Mouse (Mus musculus) cerebellum, adult 2 months (tissue): ENCODE results near the gene Rbm38. TPM values are rescaled to one million over a fixed set of nuclear protein-coding genes. Genes with fewer than 3 reads are reported as not detected.

Experiments used
- DNase-seq, 2 experiments: peaks; one replicate each; pipeline ENCODE4 v3.0.0; 2021
- H3K27ac ChIP-seq: fragments of 200-500 bp; 2 replicates; pipeline ENCODE4 v1.5.1; 2012; ENCODE audit warnings: low read length, control low read depth, inconsistent platforms; ENCODE audit not compliant: insufficient read depth
- H3K27me3 ChIP-seq: fragments of 200-500 bp; 2 replicates; pipeline ENCODE4 v1.6.1; 2012; ENCODE audit warnings: inconsistent platforms, mild to moderate bottlenecking, low read length, moderate library complexity; ENCODE audit not compliant: control insufficient read depth, insufficient read depth
- H3K4me1 ChIP-seq: fragments of 200-500 bp; 2 replicates; pipeline ENCODE4 v1.6.1; 2011; ENCODE audit warnings: low read length; ENCODE audit not compliant: control insufficient read depth, insufficient read depth
- H3K4me3 ChIP-seq: fragments of 200-500 bp; replicated peaks from 2 replicates; pipeline ENCODE3; 2011; ENCODE audit warnings: mild to moderate bottlenecking, low read depth, low read length, control low read depth; ENCODE audit not compliant: insufficient read depth
- CTCF ChIP-seq: fragments of 200-500 bp; IDR thresholded peaks from 2 replicates; pipeline ENCODE4 v1.5.1; 2011; ENCODE audit warnings: low read depth, mild to moderate bottlenecking, control low read depth, low read length, moderate library complexity, borderline replicate concordance; ENCODE audit not compliant: insufficient read depth
- POLR2A ChIP-seq: fragments of 200-500 bp; IDR thresholded peaks from 2 replicates; pipeline ENCODE4 v1.6.1; 2011; ENCODE audit warnings: low read length, control low read depth, borderline replicate concordance; ENCODE audit not compliant: insufficient read depth
- WGBS: fragments of 180-500 bp; shearing (Covaris S2); methylation state at CpG from one replicate; pipeline ENCODE4 v1.1.7; 2018; 5-methylcytosine and 5-hydroxymethylcytosine counted together
- polyA plus RNA-seq: library from polyadenylated mRNA; depleted of rRNA; stranded (reverse); fragments of >200 nt; gene quantifications from 2 replicates; pipeline ENCODE4 v1.2.3, GENCODE M21; 2012

The Rbm38 gene
- polyA plus RNA-seq, 1 experiment: 9.0 TPM

DNA sequence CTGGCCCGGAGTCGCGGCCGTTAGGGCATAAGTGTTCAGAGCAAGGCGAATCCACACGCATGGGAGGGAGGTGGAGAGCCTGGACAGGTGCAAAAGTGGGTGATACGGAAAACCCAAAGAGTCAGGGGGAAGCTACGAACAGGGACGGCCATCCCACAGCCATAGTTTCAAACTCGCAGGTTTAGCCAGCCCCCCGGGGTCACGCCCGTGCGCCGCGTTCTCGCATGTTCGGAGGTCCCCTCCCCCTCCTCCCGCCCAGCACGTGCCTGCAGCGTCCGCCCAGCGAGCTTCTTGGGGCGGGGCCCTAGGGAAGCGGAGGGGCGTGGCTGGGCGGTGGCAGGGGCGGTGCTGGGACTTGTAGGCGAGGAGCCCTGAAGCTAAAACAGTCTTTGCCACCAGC, 508 bp upstream of the Rbm38 start:
- TF ChIP-seq CTCF: no peak
- TF ChIP-seq POLR2A: no peak
- Histone ChIP-seq H3K27me3 (no peaks in the 10 kb centered on the region), H3K4me3 (peak overlapping the region; percentile 53), H3K27ac (no peak overlapping the region), H3K4me1 (peaks cover 1% of the 10 kb centered on the region)
- peak; percentile 81 to 83 for DNase-seq
- WGBS: under 1% methylated on average over 29 of the region's 29 CpGs

DNA sequence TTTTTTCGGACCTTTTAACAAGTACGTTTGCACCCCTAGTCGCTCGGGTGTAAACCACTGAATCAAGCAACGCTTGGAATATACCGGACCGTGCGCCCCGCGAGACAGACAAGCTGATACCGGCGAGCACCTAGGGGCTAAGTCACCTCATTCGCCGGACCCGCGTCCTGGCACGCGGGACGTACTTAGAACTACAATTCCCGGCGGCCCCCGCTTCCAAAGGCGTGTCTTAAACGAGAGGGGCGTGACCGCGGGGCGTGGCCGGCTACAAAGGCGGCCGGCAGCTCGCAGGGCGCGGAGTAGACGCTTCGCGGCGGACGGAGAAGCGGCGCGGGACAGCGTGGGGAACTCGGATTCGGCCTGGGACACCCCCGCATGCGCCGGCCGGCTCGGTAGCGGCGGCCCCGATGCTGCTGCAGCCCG, 1.3 kb downstream of the Rbm38 start:
- TF ChIP-seq POLR2A: peak; percentile 87
- TF ChIP-seq CTCF: no peak
- H3K27ac ChIP-seq: no peak overlapping the region
- H3K4me3 ChIP-seq: peak overlapping the region; percentile 83
- no peaks in the 10 kb centered on the region for H3K27me3 ChIP-seq
- WGBS: under 1% methylated on average over 54 of the region's 54 CpGs
- peaks cover 14% of the 10 kb centered on the region for H3K4me1 ChIP-seq
- DNase-seq: peak; percentile 91 to 94

DNA sequence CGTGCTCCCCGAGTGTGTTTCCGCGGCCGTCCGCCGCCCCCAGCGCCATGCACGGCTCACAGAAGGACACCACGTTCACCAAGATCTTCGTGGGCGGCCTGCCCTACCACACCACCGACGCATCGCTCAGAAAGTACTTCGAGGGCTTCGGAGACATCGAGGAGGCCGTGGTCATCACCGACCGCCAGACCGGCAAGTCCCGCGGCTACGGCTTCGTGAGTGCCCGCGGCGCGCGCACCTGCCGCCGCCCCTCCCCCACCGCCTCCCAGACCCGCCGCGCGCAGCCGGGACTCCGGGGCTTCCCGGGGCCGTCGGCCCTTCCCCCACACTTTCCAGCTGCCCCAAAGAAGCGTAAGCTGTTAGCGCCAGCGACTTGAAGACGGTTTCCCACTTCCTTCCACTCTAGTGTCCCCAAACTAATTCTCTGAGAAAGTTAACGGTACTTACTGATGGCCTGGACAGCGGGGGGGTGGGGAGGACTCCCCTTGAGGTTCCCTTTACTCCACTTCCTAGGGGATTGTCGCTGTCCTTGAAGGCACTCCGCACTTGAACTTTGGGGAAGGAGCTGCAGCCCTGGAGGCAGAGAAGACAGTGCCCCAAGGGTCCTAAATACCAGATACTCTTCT, 1.9 kb downstream of the Rbm38 start:
- no peak for DNase-seq
- TF ChIP-seq POLR2A: no peak
- no peak for TF ChIP-seq CTCF

DNA sequence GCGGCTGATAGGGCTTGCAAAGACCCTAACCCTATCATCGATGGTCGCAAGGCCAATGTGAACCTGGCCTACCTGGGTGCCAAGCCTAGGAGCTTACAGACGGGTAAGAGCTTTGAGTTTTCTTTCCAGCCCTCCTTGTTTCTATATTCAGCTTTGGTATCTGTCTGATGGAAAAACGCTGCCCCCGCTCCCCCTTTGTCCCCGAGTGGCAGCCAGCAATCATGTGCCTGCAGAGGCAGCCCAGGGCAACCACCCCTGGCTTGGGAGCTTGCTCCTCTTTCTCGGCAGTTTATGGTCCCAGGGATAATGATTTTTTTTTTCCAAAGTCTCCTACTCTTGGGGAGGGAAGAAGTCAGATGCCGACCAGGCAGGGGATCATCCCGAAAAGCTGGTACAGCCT, 2.5 kb downstream of the Rbm38 start:
- 43% methylated on average over 10 of the region's 10 CpGs for WGBS

More for the DNA sequence above, 1.9 kb downstream of the Rbm38 start:
- Histone ChIP-seq H3K27ac (no peak overlapping the region), H3K4me3 (peak overlapping the region; percentile 83), H3K27me3 (no peaks in the 10 kb centered on the region), H3K4me1 (peaks cover 14% of the 10 kb centered on the region)
- under 1% methylated on average over 51 of the region's 51 CpGs for WGBS

DNA sequence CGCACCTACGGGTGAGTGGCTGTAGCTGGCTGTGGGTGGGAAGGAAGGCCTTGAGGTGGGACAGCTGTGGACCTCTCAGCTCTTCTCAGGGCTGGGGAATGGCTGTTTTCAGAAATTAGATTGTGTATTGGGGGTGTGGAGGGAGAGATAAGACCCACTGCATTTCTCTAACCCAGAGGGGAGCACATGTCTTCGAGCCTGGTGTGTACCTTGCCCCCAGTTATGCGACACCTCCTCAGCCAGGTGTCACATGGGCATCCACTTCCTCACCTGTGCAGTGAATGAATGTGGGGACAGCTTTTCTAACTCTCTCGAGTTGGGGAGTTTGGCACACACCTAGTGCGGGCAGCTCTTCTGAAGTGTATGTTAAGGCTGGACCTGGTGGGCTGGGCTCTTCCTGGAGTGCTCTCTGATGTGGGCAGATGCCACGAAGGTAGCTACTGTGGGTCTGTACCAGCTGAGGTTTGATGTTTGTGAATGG, 3.1 kb downstream of the Rbm38 start:
- Histone ChIP-seq H3K4me1 (peaks cover 16% of the 10 kb centered on the region), H3K4me3 (no peak overlapping the region), H3K27ac (no peak overlapping the region), H3K27me3 (no peaks in the 10 kb centered on the region)
- no peak for DNase-seq
- TF ChIP-seq CTCF: no peak
- no peak for TF ChIP-seq POLR2A
- 85% methylated on average over 7 of the region's 7 CpGs for WGBS

More for the DNA sequence above, 2.5 kb downstream of the Rbm38 start:
- H3K27me3 ChIP-seq: no peaks in the 10 kb centered on the region
- peaks cover 14% of the 10 kb centered on the region for H3K4me1 ChIP-seq
- DNase-seq: no peak
- no peak for TF ChIP-seq POLR2A
- TF ChIP-seq CTCF: no peak
- peak overlapping the region; percentile 16 for H3K4me3 ChIP-seq
- H3K27ac ChIP-seq: no peak overlapping the region

DNA sequence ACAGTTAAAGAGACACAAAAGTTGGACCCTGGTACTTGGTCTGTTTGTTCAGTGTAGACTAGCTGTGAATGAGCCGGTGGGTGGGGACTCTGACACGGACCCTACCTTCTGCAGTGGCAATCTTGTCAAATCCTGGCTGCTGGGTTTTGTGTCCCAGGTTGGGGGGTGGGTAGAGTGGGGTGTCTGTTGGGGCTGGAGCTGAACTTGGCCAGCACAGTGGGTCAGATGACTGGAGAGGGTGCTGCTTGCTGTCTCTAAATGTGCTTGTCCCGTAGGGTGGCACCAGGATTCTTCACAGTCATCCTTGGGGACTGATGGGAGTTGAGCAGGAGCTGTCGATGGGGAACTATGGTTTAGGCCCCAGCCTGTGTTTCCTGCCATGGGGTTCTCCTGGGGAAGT, 3.7 kb downstream of the Rbm38 start:
- no peak overlapping the region for H3K4me3 ChIP-seq
- DNase-seq: no peak
- H3K27me3 ChIP-seq: no peaks in the 10 kb centered on the region
- 87% methylated on average over 4 of the region's 4 CpGs for WGBS
- no peak for TF ChIP-seq CTCF
- H3K27ac ChIP-seq: no peak overlapping the region
- peaks cover 16% of the 10 kb centered on the region for H3K4me1 ChIP-seq

DNA sequence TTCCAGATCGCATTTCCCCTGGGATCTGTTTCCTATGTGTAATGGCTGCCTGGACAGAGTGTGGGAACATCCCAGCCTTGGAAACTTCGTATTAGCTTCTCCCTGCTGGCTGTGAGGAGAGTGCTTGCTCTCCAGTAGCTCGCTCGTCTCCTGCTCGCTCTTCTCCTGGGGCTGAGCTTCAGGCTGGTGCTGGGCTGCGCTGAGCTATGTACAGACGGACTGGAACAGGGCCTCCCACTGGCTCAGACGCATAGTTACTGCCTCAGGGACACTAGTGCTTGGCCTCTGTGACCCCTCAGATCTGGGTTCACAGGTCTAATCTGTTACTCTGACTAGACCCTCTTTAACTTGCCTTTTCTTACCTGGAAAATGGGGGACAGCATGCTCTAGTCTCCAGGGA, 4.1 kb downstream of the Rbm38 start:
- Histone ChIP-seq H3K27me3 (no peaks in the 10 kb centered on the region), H3K4me3 (no peak overlapping the region), H3K27ac (no peak overlapping the region), H3K4me1 (peaks cover 16% of the 10 kb centered on the region)
- TF ChIP-seq POLR2A (no peak), CTCF (no peak)
- DNase-seq: no peak
- 83% methylated on average over 8 of the region's 8 CpGs for WGBS

DNA sequence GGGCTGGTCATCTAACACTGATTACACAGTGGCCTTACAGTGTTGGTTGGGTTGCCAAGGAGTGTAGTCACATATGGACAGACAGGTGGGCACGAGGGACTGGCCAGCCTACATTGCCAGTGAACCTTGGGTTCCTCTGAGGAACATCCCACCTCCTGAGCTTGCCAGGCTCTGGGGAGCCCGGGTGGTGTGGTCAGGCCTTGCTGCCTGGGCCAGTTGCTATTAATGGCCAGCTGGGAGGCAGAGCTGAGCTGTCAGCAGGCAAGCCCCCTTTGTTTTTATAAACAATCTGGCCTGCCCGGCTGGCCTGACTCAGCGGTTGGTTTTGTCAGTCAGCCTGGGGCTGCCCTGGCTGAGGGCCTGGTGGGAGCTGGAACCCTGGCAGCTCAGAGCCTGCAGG, 4.6 kb downstream of the Rbm38 start:
- DNase-seq: peak; percentile 32 to 52
- peaks cover 16% of the 10 kb centered on the region for H3K4me1 ChIP-seq
- WGBS: 11% methylated on average over 4 of the region's 4 CpGs

DNA sequence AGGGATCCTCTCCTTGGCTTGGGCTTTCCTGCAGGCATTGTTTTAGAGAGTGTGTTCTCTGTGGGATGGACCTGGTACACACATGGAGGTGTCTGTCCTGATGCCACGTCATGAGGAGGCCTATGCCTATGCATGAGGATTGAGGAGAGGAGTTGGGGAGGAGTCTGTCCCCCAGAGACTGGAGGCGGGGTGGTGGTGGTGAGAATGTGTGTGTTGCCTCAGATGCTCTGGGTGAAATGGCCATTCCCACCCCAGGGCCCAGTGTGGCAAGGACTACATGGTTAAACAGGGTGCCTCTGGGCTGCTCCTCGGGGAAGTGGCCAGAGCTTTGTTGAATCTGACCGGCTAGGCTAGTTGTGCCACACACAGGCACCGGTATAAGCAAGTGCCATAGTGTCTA, 6.0 kb downstream of the Rbm38 start:
- WGBS: 88% methylated on average over 5 of the region's 5 CpGs
- no peak overlapping the region for H3K4me3 ChIP-seq
- no peak for DNase-seq
- TF ChIP-seq CTCF (no peak), POLR2A (no peak)
- peaks cover 16% of the 10 kb centered on the region for H3K4me1 ChIP-seq
- no peaks in the 10 kb centered on the region for H3K27me3 ChIP-seq
- H3K27ac ChIP-seq: no peak overlapping the region

More for the DNA sequence above, 4.6 kb downstream of the Rbm38 start:
- Histone ChIP-seq H3K27ac (no peak overlapping the region), H3K4me3 (no peak overlapping the region), H3K27me3 (no peaks in the 10 kb centered on the region)
- TF ChIP-seq CTCF: no peak
- TF ChIP-seq POLR2A: no peak
